Mouse (Mus musculus): ENCODE measurements at regions not wholly inside any gene's neighbourhood (a gene's known extent, or its start where the extent isn't known, plus 50 kb on each side); places are given as distances from the start of the nearest gene placed in this dataset.

DNA sequence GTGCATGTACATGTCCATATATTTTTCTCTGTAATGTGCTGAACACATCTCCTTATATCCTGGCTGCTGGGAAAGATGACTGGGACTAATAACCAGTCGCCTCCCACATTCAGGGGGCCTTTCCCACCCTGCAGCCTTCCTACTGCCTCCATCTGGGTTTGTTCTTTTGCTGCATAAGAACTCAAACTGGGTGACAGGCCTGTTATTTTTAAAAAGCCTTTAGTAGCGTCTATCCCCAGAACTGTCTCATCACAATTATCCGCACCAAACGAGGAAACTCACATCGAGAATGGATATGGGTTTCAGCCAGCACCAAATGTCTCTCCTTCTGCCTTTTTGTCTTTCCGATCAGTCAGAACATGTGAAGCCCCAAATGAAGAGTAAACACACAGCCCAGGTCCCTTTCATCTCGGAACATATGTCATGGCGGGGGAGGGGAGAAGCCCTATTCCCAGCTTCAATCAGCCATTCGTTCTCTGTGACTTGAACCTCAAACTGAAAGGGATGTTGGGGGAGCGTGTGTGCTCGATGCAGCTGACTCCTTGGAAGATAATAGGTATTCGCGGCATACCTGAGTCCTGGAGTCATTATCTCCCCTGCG is 128.3 kb upstream of the Noct start:
- DNase-seq, result peak; percentile 30 to 37

GRCm38 (mm10) chr3:51096545-51096944 is 127.7 kb upstream of the Noct start:
- no peak for DNase-seq

DNA sequence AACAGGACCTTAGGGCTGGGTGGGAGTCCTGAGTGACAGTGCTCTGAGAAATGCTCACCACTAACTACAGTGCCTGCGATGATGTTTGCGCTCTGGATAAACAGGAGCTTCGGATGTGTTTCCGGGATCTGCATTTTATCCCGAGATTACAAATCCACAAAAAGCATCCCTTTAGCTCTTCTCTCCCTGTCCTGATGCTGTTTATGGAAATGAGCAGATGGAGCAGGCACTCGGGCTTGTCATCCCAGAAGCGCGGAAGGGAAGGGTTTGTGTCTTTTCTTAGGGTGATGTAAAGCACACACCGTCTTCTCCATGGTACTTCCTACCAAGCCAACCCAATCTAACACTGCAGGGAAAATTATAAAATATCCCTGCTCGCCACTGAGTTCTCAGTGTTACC is 126.9 kb upstream of the Noct start:
- DNase-seq, result no peak

GRCm38 (mm10) chr3:51099966-51100365 is 124.3 kb upstream of the Noct start:
- no peak for DNase-seq

DNA sequence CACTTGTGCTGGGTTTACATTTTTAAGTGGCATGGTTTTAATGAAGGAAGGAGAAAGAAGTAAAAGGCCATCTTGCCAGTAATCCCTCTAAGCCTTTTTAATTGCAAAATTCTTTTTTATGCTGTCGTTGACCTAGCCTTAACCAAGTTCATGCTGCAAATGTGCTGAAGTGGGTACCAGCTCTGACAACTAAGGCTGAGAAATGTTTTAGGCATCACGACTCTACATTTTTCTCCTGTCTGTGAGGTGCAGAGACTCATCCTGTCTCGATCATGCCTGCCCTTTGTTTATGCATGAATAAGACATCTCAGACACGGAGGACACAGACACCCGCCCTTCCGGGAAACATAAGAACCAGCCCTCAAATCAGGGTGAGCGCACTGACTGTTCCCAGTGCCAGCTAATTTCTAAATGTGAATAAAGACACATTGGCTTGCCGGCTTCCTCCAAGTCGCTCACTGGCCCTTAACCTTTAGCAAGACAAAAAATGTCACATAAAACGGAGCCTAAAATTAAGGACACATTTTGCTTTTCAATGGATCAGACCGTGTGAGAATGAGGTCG is 115.5 kb upstream of the Noct start:
- DNase-seq, result no peak

GRCm38 (mm10) chr3:51111241-51111640 is 113.0 kb upstream of the Noct start:
- no peak for DNase-seq

DNA sequence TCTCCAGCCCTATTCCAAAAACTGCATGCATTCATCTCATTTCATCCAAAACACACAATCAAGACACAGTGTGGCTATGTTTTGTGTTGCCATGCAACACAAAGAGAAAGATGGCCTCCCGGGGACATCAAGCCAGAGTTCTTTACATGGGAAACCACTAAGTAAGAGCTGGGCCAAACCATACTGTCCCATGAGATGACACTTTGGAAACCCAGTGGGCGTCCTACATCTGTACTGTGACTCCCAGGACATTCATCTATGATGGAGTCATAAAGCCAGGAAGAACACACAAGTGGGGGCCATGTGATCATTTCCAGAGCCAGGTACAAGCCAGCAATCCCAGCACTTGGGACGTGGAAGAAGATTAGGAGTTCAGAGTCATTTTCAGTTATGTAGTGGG is 111.9 kb upstream of the Noct start:
- no peak for DNase-seq

DNA sequence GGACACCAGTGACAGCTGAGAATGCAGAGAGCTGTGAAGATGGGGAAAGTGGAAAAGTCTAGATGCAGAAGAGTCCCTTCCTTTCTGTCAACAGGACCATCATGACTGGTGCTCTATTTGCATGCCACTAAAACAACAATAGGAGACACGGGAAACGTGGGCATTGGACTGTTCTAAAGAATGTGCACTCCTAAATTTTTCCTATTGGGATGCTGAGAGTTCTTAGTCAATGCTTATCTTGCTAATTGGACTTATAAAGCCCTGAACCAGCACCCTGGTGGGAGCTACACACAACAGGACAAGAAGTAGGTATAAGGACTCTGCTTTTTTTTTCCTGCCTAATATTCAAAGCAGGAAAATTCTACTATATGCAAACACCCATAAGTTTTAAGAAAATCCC is 108.3 kb upstream of the Noct start:
- DNase-seq, result no peak

DNA sequence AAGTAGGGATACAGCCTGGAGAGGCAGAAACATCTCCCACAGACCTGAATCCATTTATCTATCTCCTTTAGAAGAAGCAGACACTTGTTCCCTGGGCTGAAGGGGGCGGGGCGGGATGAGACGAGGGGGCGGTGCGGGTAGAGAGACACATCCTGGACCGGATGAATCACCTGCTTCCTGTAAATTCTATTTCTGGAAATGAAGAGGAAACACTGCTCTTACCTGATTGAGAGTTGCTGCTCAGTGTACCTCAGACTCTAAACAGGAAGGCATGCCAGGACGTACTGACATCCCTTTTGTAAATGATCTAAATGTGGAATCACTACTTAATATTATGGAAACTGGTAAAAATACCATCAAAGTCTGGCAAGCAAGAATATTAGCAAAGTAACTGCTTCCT is 105.5 kb upstream of the Noct start:
- no peak for DNase-seq

DNA sequence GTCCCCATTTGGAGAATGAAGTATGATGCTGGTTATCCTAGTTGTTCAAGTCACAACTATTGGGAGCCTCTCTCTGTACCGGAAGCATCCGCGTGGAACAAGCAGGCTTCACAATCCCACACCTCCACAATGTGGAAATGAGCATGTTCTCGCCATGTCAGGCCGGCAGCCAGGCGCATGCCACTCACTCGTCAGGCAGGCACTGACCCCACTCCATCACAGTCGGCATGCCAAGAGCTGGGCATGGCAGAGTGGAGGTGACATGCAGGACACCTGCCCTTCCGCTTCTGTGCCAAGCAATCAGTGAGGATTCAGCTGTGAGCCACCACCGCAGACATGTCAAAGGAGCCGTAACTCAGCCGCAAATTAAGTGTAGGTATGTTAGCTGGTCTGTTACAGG is 103.7 kb upstream of the Noct start:
- peak; percentile 12 to 14 for DNase-seq

DNA sequence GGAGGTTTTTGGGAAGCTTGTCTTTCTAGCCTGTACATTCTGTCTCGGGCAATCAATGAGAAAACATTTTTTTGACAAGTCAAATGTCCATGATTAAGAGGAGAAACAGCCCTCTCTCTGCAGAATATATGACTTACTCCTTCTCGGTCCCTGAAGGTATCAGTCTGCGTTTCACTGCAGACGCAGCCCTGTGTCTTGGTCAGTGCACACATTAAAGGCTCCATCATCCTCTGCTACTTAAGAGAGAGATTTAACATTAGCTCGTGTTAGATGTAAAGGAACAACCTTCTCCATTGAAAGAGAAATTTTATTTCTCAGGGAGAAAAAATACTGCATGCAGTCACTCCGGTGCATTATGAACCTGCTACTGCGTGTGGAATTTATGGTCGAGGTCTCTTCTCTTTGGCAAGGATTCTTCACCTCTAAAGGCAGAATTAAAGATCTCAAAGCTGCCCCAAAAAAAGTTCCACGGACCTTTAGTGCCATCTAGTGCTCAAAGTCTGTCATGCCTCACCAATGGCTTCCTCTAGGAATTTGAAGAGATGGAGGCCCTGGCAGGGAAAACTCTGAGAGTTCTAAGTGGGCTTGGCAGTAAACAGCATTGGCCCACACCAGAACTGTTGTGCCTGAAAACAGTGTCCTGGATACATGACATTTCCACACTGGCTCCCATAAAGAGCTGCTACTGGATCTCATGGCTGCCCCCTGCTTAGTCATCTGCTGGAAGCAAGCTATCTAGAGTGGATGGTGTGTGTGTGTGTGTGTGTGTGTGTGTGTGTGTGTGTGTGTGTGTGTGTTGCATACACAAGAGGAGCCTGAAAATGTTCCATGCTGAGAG is 102.3 kb upstream of the Noct start:
- peak; percentile 54 to 67 for DNase-seq

- DNase-seq, result no peak
Observed at GRCm38 (mm10) chr3:51122541-51122935, 101.7 kb upstream of the Noct start.

DNA sequence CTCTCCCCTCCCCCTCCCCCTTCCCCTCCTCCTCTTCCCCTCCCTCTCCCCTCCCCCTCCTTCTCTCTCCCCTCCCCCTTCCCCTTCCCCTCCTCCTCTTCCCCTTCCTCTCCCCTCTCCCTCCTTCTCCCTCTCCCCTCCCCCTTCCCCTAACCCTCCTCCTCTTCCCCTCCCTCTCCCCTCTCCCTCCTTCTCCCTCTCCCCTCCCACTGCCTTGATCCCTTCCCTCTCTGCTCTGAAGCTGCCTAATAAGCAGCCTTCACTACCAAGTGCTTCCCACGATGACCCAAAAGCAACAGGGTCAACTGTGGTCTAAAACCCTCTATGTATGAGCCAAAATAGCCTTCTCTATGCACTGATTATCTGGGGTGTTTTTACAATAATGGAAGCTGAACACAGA is 96.4 kb upstream of the Noct start:
- DNase-seq, result no peak

DNA sequence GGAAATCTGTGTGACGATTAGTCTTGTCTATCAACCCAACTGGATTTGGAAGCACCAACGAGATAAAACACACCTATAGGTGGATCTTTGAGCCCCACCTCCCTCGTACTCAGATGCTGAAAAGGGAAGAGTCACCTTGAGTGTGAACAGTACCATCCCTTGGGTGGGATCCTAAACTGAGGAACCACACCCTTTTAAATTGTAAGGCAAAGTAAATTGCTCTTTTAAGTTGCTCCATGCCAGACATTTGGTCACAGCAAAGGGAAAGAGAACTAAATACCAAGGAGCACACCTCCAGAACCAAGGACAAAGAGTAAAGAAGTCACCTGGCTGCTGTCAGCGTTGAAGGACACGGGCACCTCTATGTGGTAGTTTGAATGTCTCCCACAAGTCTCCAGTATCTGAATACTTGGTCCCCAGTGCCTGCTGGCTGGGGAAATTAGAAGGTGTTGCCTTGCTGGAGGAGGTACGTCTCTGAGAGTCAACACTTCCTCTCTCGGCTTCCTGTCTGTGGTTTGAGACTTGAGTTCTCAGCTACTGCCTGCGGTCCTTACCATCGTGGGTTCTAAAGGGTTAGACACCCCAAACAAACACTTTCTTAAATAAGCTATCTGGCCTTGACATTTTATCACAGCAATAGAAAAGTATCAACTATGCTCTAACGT is 95.6 kb upstream of the Noct start:
- no peak for DNase-seq

DNA sequence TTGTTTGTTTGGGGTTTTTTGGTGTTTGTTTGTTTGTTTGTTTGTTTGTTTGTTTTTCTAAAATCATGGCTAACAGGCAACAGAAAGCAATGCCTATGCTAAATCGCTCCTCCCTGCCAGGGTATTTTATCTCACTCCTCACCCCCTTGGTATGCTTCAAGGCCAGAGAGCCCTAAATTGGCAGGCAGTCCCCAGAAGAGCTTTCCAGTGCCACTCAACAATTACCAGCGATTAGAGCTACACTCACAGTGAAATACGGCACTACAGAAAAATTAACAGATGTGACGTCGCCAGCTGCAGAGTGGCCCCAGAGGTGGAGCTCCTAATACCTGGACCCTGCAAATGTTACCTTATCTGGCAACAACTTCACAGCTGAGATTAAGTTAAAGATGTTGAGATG is 93.5 kb upstream of the Noct start:
- DNase-seq, result no peak

DNA sequence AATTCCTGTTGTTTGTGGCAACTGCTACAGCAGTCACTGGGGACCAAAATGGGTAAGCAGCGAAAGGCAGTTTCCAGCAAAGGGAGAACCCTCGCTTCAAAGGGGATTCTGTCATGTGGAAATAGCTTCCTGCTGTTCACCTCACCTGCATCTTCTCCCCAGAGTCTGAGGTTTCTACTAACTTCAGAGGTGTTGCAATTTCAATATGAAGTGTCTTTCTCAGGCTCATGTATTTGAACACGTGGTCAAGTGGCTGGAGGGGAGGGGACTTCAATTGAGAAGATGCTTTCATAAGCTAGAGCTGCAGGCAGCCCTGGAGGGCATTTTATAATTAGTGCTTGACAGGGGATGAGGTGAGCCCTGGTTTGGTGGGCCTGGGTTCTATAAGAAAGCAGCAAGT is 92.9 kb upstream of the Noct start:
- DNase-seq, result no peak

- no peak for DNase-seq
Observed at GRCm38 (mm10) chr3:51132736-51133135, 91.5 kb upstream of the Noct start.

- DNase-seq, result no peak
Observed at GRCm38 (mm10) chr3:51135581-51135980, 88.7 kb upstream of the Noct start.

- DNase-seq, result no peak
Observed at GRCm38 (mm10) chr3:51137730-51138312, 86.4 kb upstream of the Noct start.

DNA sequence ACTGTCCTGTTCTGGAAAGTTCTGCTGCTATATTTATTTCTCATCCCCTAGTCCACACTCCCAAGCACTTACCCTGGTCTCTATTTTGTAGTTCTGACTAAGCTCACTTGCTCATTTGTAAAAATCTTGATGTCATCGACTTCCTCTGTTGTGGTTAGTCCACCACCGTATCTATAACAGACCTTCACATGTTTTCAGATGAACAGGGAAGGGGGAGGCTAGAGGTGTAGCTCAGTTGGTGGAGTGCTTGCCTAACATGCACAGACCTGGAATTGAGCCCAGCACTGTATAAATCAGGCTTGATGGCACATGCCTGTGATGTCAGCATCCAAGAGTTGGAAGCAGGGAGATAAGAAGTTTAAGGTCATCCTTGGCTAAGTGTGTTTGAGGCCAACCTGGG is 78.3 kb upstream of the Noct start:
- no peak for DNase-seq

DNA sequence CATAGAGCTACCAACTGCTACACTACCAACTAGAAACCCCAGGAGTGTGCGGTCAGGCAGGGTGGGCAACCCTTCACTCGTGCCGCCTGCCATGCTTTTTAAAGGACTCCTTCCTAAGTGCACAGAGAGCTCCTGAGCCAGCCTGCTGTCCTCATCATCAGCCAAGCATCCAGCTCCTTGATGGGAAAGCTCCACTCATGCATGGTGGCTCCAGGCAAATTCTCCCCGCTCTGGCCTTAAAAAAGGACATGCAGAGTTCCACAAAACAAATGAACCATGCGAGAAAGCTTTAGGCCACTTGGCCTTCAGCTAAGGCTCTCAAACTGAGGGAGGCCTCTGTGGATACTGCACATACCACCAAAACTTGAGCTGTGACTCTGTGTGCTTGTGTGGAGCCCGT is 74.2 kb upstream of the Noct start:
- DNase-seq, result peak; percentile 7 to 8

GRCm38 (mm10) chr3:51151104-51151503 is 73.1 kb upstream of the Noct start:
- DNase-seq, result no peak

GRCm38 (mm10) chr3:51155621-51156020 is 68.6 kb upstream of the Noct start:
- DNase-seq, result no peak
